Mouse (Mus musculus) CH12.LX (cell line): ENCODE measurements around the gene Lman2. TPM values are rescaled to one million over a fixed set of nuclear protein-coding genes. Genes with fewer than 3 reads are reported as not detected.

Experiments
- DNase-seq: peaks from one replicate; pipeline ENCODE4 v3.0.0-alpha.2; 2013; ENCODE audit errors: extremely low read depth
- H3K27ac ChIP-seq: 2 replicates; pipeline ENCODE4 v1.5.1; 2012; ENCODE audit warnings: low read depth, mild to moderate bottlenecking, control low read depth, moderate library complexity; ENCODE audit not compliant: insufficient read depth
- H3K27me3 ChIP-seq: replicated peaks from 2 replicates; pipeline ENCODE3; 2012; ENCODE audit warnings: inconsistent platforms
- H3K36me3 ChIP-seq, 2 experiments: replicated peaks in 1 of 2; 2 replicates each; pipeline versions ENCODE3 to v1.6.1; 2012; ENCODE audit warnings: inconsistent platforms in 1 of 2, low read length in 1 of 2, mild to moderate bottlenecking in 1 of 2, mixed read lengths in 1 of 2, moderate library complexity in 1 of 2; ENCODE audit not compliant: control insufficient read depth in 1 of 2, insufficient read depth in 1 of 2
- H3K4me1 ChIP-seq, 2 experiments: 2 replicates each; pipeline ENCODE4 v1.6.1; 2012; ENCODE audit warnings: inconsistent platforms in 1 of 2, moderate library complexity in 1 of 2; ENCODE audit not compliant: insufficient read depth in 2 of 2, control insufficient read depth in 1 of 2
- H3K4me2 ChIP-seq: 2 replicates; pipeline ENCODE4 v1.6.1; 2012; ENCODE audit warnings: low read depth, mild to moderate bottlenecking, control low read depth; ENCODE audit not compliant: poor library complexity, insufficient read depth, severe bottlenecking
- H3K4me3 ChIP-seq, 3 experiments: fragments of 150-350 bp in 1 of 3; sonication (generic) in 1 of 3; replicated peaks in 1 of 3; 2 replicates each; pipeline versions ENCODE3 to v1.5.1; 2011 to 2012; ENCODE audit warnings: low read depth in 2 of 3, low read length in 2 of 3, mild to moderate bottlenecking in 2 of 3, moderate library complexity in 2 of 3, control low read depth in 1 of 3, improper control_type of control experiment in 1 of 3, inconsistent platforms in 1 of 3, mixed read lengths in 1 of 3; ENCODE audit not compliant: poor library complexity in 1 of 3
- H3K79me2 ChIP-seq: replicated peaks from 2 replicates; pipeline ENCODE4 v1.6.1; 2012; ENCODE audit warnings: mild to moderate bottlenecking, moderate library complexity; ENCODE audit not compliant: control insufficient read depth, poor library complexity, insufficient read depth, severe bottlenecking; ENCODE audit errors: extremely low read depth
- H3K9ac ChIP-seq: 2 replicates; pipeline ENCODE4 v1.6.1; 2012; ENCODE audit warnings: low read depth, mild to moderate bottlenecking, control low read depth, moderate library complexity; ENCODE audit not compliant: insufficient read depth
- H3K9me3 ChIP-seq: replicated peaks from 2 replicates; pipeline ENCODE3; 2012; ENCODE audit warnings: low read length, inconsistent platforms, mixed read lengths
- BHLHE40 ChIP-seq: IDR thresholded peaks from 2 replicates; pipeline ENCODE4 v1.6.1; 2011; ENCODE audit warnings: mild to moderate bottlenecking, low read depth, low read length, improper control_type of control experiment
- CHD1 ChIP-seq: IDR thresholded peaks from 2 replicates; pipeline ENCODE4 v1.6.1; 2012; ENCODE audit warnings: low read depth, low read length, improper control_type of control experiment, inconsistent platforms
- CTCF ChIP-seq, 2 experiments: IDR thresholded peaks in 1 of 2; conservative IDR thresholded peaks in 1 of 2; 2 replicates each; pipeline ENCODE4 v1.5.1; 2011 to 2012; ENCODE audit warnings: low read depth in 2 of 2, low read length in 2 of 2, improper control_type of control experiment in 1 of 2, inconsistent platforms in 1 of 2, mild to moderate bottlenecking in 1 of 2, moderate library complexity in 1 of 2
- E2F4 ChIP-seq: IDR thresholded peaks from 2 replicates; pipeline ENCODE4 v1.6.1; 2011; ENCODE audit warnings: low read depth, low read length, improper control_type of control experiment; ENCODE audit not compliant: insufficient replicate concordance
- ELF1 ChIP-seq: IDR thresholded peaks from 2 replicates; pipeline ENCODE4 v1.6.1; 2014; ENCODE audit warnings: low read depth, mild to moderate bottlenecking, inconsistent platforms, low read length, improper control_type of control experiment
- ETS1 ChIP-seq: conservative IDR thresholded peaks from 2 replicates; pipeline ENCODE4 v1.6.1; 2012; ENCODE audit warnings: low read depth, mild to moderate bottlenecking, inconsistent platforms, low read length, improper control_type of control experiment, moderate library complexity
- IRF4 ChIP-seq: IDR thresholded peaks from 2 replicates; pipeline ENCODE4 v1.6.1; 2014; ENCODE audit warnings: low read depth, mild to moderate bottlenecking, inconsistent platforms, low read length, improper control_type of control experiment
- JUND ChIP-seq: conservative IDR thresholded peaks from 2 replicates; pipeline ENCODE4 v1.6.1; 2011; ENCODE audit warnings: low read depth, low read length, improper control_type of control experiment
- MAFK ChIP-seq: IDR thresholded peaks from 2 replicates; pipeline ENCODE4 v1.6.1; 2011; ENCODE audit warnings: low read length, improper control_type of control experiment; ENCODE audit not compliant: insufficient replicate concordance
- MAX ChIP-seq: IDR thresholded peaks from 2 replicates; pipeline ENCODE4 v1.6.1; 2011; ENCODE audit warnings: low read length, improper control_type of control experiment
- MAZ ChIP-seq: IDR thresholded peaks from 2 replicates; pipeline ENCODE4 v1.6.1; 2012; ENCODE audit warnings: low read depth, mild to moderate bottlenecking, inconsistent platforms, low read length, improper control_type of control experiment, moderate library complexity
- MXI1 ChIP-seq: IDR thresholded peaks from 2 replicates; pipeline ENCODE4 v1.6.1; 2011; ENCODE audit warnings: mild to moderate bottlenecking, low read depth, low read length, improper control_type of control experiment
- NRF1 ChIP-seq: IDR thresholded peaks from 2 replicates; pipeline ENCODE4 v1.6.1; 2014; ENCODE audit warnings: low read depth, mild to moderate bottlenecking, inconsistent platforms, low read length, improper control_type of control experiment, moderate library complexity
- PAX5 ChIP-seq: IDR thresholded peaks from 2 replicates; pipeline ENCODE4 v1.6.1; 2012; ENCODE audit warnings: low read length, inconsistent platforms, mixed read lengths
- POLR2A ChIP-seq: IDR thresholded peaks from 2 replicates; pipeline ENCODE4 v1.6.1; 2011; ENCODE audit warnings: low read depth, mild to moderate bottlenecking, improper control_type of control experiment, low read length
- RAD21 ChIP-seq: IDR thresholded peaks from 2 replicates; pipeline ENCODE4 v1.6.1; 2011; ENCODE audit warnings: low read depth, mild to moderate bottlenecking, low read length, improper control_type of control experiment, moderate library complexity
- SIN3A ChIP-seq: IDR thresholded peaks from 2 replicates; pipeline ENCODE4 v1.6.1; 2012; ENCODE audit warnings: low read length, improper control_type of control experiment, inconsistent platforms
- TBP ChIP-seq: conservative IDR thresholded peaks from 2 replicates; pipeline ENCODE4 v1.6.1; 2011; ENCODE audit warnings: low read depth, low read length, improper control_type of control experiment
- UBTF ChIP-seq: IDR thresholded peaks from 2 replicates; pipeline ENCODE4 v1.6.1; 2012; ENCODE audit warnings: low read depth, mild to moderate bottlenecking, inconsistent platforms, low read length, improper control_type of control experiment, moderate library complexity
- USF1 ChIP-seq: IDR thresholded peaks from 2 replicates; pipeline ENCODE4 v1.6.1; 2014; ENCODE audit warnings: low read depth, mild to moderate bottlenecking, inconsistent platforms, low read length, improper control_type of control experiment
- ZKSCAN1 ChIP-seq: IDR thresholded peaks from 2 replicates; pipeline ENCODE4 v1.6.1; 2012; ENCODE audit warnings: low read depth, inconsistent platforms, low read length, improper control_type of control experiment, borderline replicate concordance
- ZNF384 ChIP-seq: IDR thresholded peaks from 2 replicates; pipeline ENCODE4 v1.6.1; 2012; ENCODE audit warnings: low read depth, low read length, improper control_type of control experiment, inconsistent platforms
- dilution Hi-C: fragments of 300-500 bp; cut with MboI; formaldehyde crosslinking; loops from 2 replicates; pipeline ENCODE4 v1.14.3; 2020; ENCODE audit warnings: low sequenced_read_pairs; ENCODE audit not compliant: extremely low pct_unique_long_range_greater_than_20kb, extremely low pct_ligation_motif_present
- in situ Hi-C: fragments of 300-500 bp; cut with MboI; formaldehyde crosslinking; loops from 3 replicates; pipeline ENCODE4 v1.14.3; 2019; ENCODE audit warnings: low sequenced_read_pairs, low pct_ligation_motif_present, low pct_unique_long_range_greater_than_20kb, mixed read lengths
- polyA plus RNA-seq: library from polyadenylated mRNA; unstranded; fragments of >175 nt; gene quantifications from 2 replicates; pipeline ENCODE4 v1.2.1, GENCODE M21; 2012; ENCODE audit warnings: low read depth; ENCODE audit not compliant: insufficient read length
- total RNA-seq, 2 experiments: library from RNA; depleted of rRNA; stranded (reverse); fragments of 300-350 nt in 1 of 2; fragments of >200 nt in 1 of 2; gene quantifications; 2 replicates each; pipeline ENCODE4 v1.2.3; 2012 to 2014

Gene Lman2
- total and polyA plus RNA-seq, 3 experiments = 94.6 to 174 (median 126) TPM

DNA sequence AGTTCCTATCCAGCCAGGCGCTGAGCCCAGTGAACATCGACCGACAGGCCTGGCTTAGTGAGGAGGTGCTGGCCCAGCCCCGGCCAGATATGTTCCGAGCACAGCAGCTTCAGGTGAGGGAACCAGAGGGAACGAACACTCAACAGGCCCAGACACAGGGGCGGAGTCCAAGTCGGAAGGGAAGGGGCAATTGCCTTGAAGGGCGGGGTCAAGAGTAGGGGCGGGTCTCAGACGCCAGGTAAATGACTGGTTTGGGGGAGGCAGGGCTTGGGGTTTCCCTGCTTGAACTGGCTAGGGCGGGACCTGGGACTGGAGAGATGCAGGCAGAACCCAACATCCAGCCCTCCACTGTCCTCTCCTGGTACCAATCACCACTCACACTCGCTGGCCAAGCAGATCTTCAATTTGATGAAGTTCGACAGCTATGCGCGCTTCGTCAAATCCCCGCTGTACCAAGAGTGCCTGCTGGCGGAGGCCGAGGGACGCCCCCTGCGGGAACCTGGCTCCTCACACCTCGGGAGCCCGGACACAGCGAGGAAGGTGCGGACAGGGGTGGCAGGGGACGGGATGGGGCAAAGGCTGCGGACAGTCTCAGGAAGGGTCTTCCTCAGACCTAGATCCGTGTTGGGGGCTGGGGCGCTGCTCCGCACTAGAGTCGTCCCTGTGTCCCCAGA, 16.5 kb upstream of the Lman2 start:
- Histone ChIP-seq H3K9ac (no peak overlapping the region), H3K27ac (no peak overlapping the region), H3K36me3 (peaks cover 40 to 68% of the 10 kb centered on the region in 2 experiments), H3K79me2 (no peaks in the 10 kb centered on the region), H3K27me3 (no peaks in the 10 kb centered on the region), H3K4me2 (no peak overlapping the region), H3K4me3 (no peak overlapping the region), H3K9me3 (no peaks in the 10 kb centered on the region), H3K4me1 (peaks cover 3 to 23% of the 10 kb centered on the region in 2 experiments; a peak in 2 of 4 replicates)
- no peak for TF ChIP-seq RAD21
- TF ChIP-seq MAX = no peak
- TF ChIP-seq PAX5 = no peak
- no peak for TF ChIP-seq ZKSCAN1
- TF ChIP-seq MXI1 = no peak
- no peak for TF ChIP-seq JUND
- TF ChIP-seq SIN3A = no peak
- TF ChIP-seq UBTF = no peak
- no peak for TF ChIP-seq NRF1
- TF ChIP-seq ELF1 = no peak
- TF ChIP-seq MAFK = no peak
- no peak for TF ChIP-seq ZNF384
- TF ChIP-seq CTCF (conservative IDR thresholded peaks at IDR 0.05 in 1 of 2, IDR thresholded peaks at IDR 0.05 in 1 of 2; ENCODE audit: low read depth in 2 of 2, low read length in 2 of 2) = no peak
- no peak for TF ChIP-seq POLR2A
- dilution Hi-C loops (no loop called here), in situ Hi-C loops (no loop called here)
- no peak for DNase-seq

DNA sequence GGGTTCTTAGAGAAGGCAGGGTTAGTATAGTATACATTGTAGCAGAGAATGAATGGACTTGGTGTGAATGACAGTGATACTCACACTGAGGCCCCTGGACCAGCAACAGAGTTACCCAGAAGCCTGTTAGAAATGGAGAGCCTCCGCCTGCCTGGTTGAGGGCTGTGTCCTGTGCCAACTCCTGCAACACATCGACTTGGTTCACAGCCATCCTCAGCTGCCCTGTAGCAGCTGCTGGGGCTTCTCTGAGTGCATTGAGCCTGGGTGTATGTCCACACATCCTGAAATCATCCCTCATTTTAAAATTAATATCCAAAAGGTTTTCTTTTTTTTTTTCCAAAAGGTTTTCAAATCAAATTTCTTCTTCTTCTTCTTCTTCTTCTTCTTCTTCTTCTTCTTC, 13.3 kb upstream of the Lman2 start:
- no peak for DNase-seq
- H3K9ac ChIP-seq = no peak overlapping the region
- TF ChIP-seq ZKSCAN1 (no peak), ETS1 (no peak), BHLHE40 (no peak), USF1 (no peak), IRF4 (no peak), MAZ (no peak), E2F4 (no peak), CHD1 (no peak), MAX (no peak), TBP (no peak), ELF1 (no peak)
- TF ChIP-seq, all 38 proteins: peak for 0
- Histone ChIP-seq H3K27me3 (no peaks in the 10 kb centered on the region), H3K27ac (no peak overlapping the region), H3K36me3 (peaks cover 21 to 37% of the 10 kb centered on the region in 2 experiments), H3K79me2 (no peaks in the 10 kb centered on the region), H3K4me2 (no peak overlapping the region), H3K9me3 (no peaks in the 10 kb centered on the region), H3K4me1 (peaks cover 11 to 38% of the 10 kb centered on the region in 2 experiments), H3K4me3 (no peak overlapping the region)
- in situ Hi-C loops = no loop called here
- dilution Hi-C loops = no loop called here
